Mouse (Mus musculus) lung, postnatal 0 days (tissue): Measurements from ENCODE around the gene Apobec4. TPM values are rescaled to one million over a fixed set of nuclear protein-coding genes. Genes with fewer than 3 reads are reported as not detected.

Experiments
- ATAC-seq: fragments of 200-750 bp; cut with Nextera tagmentation; 2 replicates; pipeline ENCODE4 v1.8.0; 2017; ENCODE audit warnings: moderate library complexity
- DNase-seq: peaks from one replicate; pipeline ENCODE4 v3.0.0-alpha.2; 2016; ENCODE audit warnings: low spot score
- H3K27ac ChIP-seq: fragments of 300-500 bp; sonication (generic); 2 replicates; pipeline ENCODE4 v1.5.1; 2014; ENCODE audit warnings: antibody characterized with exemption, mild to moderate bottlenecking, low read length, mixed read lengths
- H3K27me3 ChIP-seq: fragments of 300-500 bp; sonication (generic); replicated peaks from 2 replicates; pipeline ENCODE4 v1.6.1; 2014; ENCODE audit warnings: low read length, mixed read lengths; ENCODE audit not compliant: insufficient read depth
- H3K36me3 ChIP-seq: fragments of 300-500 bp; sonication (generic); 2 replicates; pipeline ENCODE4 v1.6.1; 2014; ENCODE audit warnings: low read length, mixed read lengths; ENCODE audit not compliant: insufficient read depth
- H3K4me1 ChIP-seq: fragments of 300-500 bp; sonication (generic); 2 replicates; pipeline ENCODE4 v1.6.1; 2014; ENCODE audit warnings: antibody characterized with exemption, low read depth, low read length, mixed read lengths; ENCODE audit not compliant: insufficient read depth
- H3K4me2 ChIP-seq: fragments of 300-500 bp; sonication (generic); replicated peaks from 2 replicates; pipeline ENCODE4 v1.6.1; 2014; ENCODE audit warnings: low read depth, mild to moderate bottlenecking, low read length, moderate library complexity, mixed read lengths
- H3K4me3 ChIP-seq: fragments of 300-500 bp; sonication (generic); 2 replicates; pipeline ENCODE4 v1.5.1; 2014; ENCODE audit warnings: low read depth, low read length
- H3K9ac ChIP-seq: fragments of 300-500 bp; sonication (generic); replicated peaks from 2 replicates; pipeline ENCODE4 v1.6.1; 2014; ENCODE audit warnings: low read depth, mild to moderate bottlenecking
- H3K9me3 ChIP-seq: fragments of 300-500 bp; sonication (generic); 2 replicates; pipeline ENCODE4 v1.6.1; 2016; ENCODE audit warnings: low read length, mixed read lengths
- CTCF ChIP-seq: IDR thresholded peaks from 2 replicates; pipeline ENCODE4 v1.5.1; 2016; ENCODE audit warnings: antibody characterized with exemption, mild to moderate bottlenecking
- EP300 ChIP-seq: IDR thresholded peaks from 2 replicates; pipeline ENCODE4 v1.6.1; 2016; ENCODE audit warnings: antibody characterized with exemption, mild to moderate bottlenecking, control low read depth
- WGBS: fragments of 180-500 bp; shearing (Covaris S2); extraction: QIAGEN DNeasy Blood & Tissue Kit; methylation state at CpG from one replicate; pipeline ENCODE4 v1.1.7; 2014; 5-methylcytosine and 5-hydroxymethylcytosine counted together
- polyA plus RNA-seq: library from polyadenylated mRNA; unstranded; fragments of >200 nt; fragmentation: Nextera tagmentation; extraction: Ambion mirVana; gene quantifications from 2 replicates; pipeline ENCODE4 v1.2.1, GENCODE M21; 2015

Apobec4 gene
- polyA plus RNA-seq, 1 experiment from 2014 or later = 0.74 TPM

DNA sequence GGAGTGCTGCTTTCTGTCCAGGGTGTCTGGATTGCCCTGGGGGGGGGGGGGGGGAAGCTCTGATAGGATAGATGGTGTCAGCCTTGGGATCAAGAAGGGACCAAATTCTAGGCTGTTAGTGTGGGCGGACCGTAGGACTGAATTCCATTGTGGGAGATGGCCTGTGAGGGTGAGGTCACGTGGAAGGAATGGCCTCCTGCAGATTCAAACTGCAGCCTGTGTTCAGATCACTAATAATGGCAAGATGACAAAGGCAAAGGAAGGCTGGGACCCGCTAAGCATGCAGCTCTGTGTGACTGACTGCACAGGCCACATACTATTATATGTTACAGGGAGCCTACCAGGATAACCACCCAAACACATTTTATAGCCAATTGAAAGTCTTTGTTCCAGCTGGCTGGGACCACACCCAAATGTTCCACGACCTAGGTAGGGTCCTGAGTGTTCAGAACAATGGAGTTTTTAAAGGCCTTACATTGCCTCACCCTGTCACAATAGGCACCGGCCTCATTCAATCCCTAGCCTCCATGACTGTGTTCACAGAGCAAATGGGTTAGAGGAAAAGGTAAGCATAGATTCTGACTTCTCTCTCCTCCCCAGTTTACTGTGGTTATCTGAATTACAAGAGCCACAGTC is 43.3 kb downstream of the Apobec4 start:
- 71% methylated on average over 6 of the region's 6 CpGs for WGBS
- TF ChIP-seq CTCF = no peak
- TF ChIP-seq EP300 = no peak; the same call in 1 of the 2 replicates
- no peak for ATAC-seq

DNA sequence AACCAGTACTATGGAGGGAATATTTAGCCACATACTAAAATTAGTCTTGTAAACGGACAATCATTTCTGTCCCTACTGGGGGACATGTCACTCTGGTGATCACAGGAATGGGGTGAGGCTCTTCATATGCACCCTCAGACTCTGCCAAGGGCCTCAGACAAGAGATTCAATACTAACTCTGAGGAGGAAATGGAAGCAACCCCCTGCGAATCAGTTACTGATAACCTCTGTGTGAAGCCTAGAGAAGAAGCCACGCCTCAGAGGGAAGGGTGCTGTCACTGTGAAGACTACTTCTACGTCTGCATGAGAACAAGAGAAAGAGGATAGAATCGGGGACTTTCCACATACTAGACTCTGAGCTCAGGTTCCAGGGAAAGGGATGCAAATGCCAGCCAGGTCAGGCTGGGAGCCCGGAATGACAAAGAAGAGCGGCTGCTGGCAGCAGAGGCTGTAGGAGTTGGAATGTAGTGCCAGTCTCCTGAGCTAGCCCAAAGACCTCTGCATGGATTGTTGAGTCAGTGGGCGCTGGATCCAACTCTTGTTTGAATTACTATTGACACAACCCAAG is 45.4 kb downstream of the Apobec4 start:
- Histone ChIP-seq H3K36me3 (no peaks in the 10 kb centered on the region), H3K4me3 (no peak overlapping the region), H3K9ac (no peak overlapping the region), H3K27me3 (no peaks in the 10 kb centered on the region), H3K4me1 (no peaks in the 10 kb centered on the region; the same call in 1 of the 2 replicates), H3K27ac (no peak overlapping the region), H3K9me3 (no peaks in the 10 kb centered on the region), H3K4me2 (no peak overlapping the region)
- WGBS = 51% methylated on average over 8 of the region's 8 CpGs
- ATAC-seq (no peak), DNase-seq (no peak)
- no peak for TF ChIP-seq CTCF
- TF ChIP-seq EP300 = no peak

More for the DNA sequence above, 43.3 kb downstream of the Apobec4 start:
- H3K9me3 ChIP-seq = no peaks in the 10 kb centered on the region
- H3K9ac ChIP-seq = no peak overlapping the region
- H3K4me3 ChIP-seq = no peak overlapping the region
- H3K27me3 ChIP-seq = no peaks in the 10 kb centered on the region
- no peak overlapping the region for H3K4me2 ChIP-seq
- no peaks in the 10 kb centered on the region for H3K36me3 ChIP-seq
- H3K4me1 ChIP-seq = no peaks in the 10 kb centered on the region; the same call in 1 of the 2 replicates
- DNase-seq = peak; percentile 17
- no peak overlapping the region for H3K27ac ChIP-seq

DNA sequence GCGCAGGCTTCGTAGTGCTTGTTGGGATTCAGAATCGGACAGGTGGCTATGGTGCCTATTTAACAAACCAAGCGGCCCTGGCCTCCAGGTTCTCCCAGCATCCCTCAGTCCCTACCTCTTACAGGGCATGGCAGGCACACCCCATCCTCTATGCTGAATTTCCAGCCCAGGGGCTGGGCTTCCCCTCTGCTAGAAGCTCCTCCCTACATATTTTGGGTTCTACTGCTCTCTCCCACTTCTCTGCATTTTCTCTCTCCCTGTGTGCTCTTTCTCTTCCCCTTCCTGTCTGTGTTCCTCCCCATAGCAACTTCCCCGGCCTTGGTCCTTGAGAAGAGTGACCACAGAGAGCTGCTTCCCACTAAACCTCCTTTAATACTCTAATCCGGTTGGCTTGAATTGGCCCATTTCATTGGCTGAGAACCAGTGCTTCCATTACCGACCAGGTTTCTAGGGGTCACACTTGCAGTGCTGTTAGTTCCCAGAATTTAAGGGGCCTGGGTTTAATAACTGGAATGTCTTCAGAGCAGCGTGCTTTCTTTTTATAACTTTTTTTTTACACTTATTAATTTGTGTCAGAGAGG is 46.4 kb downstream of the Apobec4 start:
- ATAC-seq (no peak), DNase-seq (no peak)
- Histone ChIP-seq H3K4me3 (no peak overlapping the region), H3K4me2 (no peak overlapping the region), H3K27me3 (no peaks in the 10 kb centered on the region), H3K36me3 (no peaks in the 10 kb centered on the region), H3K9ac (no peak overlapping the region), H3K9me3 (no peaks in the 10 kb centered on the region), H3K27ac (no peak overlapping the region), H3K4me1 (no peaks in the 10 kb centered on the region; the same call in 1 of the 2 replicates)
- TF ChIP-seq CTCF = no peak
- no peak for TF ChIP-seq EP300
- WGBS = 79% methylated on average over 8 of the region's 8 CpGs

DNA sequence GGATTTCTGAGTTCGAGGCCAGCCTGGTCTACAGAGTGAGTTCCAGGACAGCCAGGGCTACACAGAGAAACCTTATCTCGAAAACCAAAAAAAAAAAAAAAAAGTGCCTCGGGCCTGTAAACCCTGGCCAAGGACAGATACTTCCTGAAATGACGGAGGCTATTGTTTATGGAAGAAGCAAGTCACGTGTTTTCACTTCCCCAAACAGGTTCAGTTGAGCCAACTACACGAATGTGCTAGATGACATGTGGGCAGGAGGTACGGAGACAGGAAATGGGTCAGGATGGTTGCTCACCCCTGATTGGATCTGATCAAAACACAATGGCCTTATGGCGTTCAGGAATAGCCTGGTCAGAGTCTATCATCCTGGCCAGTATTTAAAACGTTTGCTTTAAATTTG is 47.8 kb downstream of the Apobec4 start:
- WGBS = 46% methylated on average over 9 of the region's 9 CpGs
- TF ChIP-seq EP300 (peak; percentile 80), CTCF (no peak)
- no peaks in the 10 kb centered on the region; the same call in 1 of the 2 replicates for H3K4me1 ChIP-seq
- 0 out of 2 replicates have a peak overlapping the region, but pooled peaks have one; percentile 27 for H3K27ac ChIP-seq
- no peaks in the 10 kb centered on the region for H3K36me3 ChIP-seq
- DNase-seq = peak; percentile 87
- no peaks in the 10 kb centered on the region for H3K27me3 ChIP-seq
- H3K9ac ChIP-seq = no peak overlapping the region
- H3K9me3 ChIP-seq = no peaks in the 10 kb centered on the region
- no peak overlapping the region for H3K4me2 ChIP-seq
- no peak overlapping the region for H3K4me3 ChIP-seq
- ATAC-seq = peak; percentile 84

DNA sequence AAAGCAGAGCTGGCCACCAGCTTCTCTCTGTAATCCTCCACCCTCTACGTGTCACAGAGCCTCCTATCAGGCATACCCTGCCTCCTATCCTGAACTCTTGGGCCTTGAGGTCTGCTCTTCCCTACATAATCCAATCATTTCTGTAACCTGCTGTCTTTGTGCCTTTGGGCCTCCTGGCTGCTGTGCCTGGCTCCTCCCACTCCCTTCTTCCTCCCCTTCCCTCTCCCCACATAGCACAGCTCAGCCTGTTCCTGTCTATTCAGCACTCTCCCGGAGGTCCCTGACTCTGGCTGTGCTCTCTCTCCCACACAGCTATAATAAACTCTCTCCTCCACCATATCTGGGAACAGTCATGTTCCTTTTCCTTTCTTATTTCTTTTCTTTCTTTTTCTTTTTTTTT is 49.5 kb downstream of the Apobec4 start, which contains the start of gene Ncf2:
Gene Ncf2 (plus strand): TSS at position 298 of the 400 bp plus-strand sequence.
- ATAC-seq = peak; percentile 70
- DNase-seq = peak; percentile 66
- H3K9ac ChIP-seq = no peak within 1 kb of the TSS

DNA sequence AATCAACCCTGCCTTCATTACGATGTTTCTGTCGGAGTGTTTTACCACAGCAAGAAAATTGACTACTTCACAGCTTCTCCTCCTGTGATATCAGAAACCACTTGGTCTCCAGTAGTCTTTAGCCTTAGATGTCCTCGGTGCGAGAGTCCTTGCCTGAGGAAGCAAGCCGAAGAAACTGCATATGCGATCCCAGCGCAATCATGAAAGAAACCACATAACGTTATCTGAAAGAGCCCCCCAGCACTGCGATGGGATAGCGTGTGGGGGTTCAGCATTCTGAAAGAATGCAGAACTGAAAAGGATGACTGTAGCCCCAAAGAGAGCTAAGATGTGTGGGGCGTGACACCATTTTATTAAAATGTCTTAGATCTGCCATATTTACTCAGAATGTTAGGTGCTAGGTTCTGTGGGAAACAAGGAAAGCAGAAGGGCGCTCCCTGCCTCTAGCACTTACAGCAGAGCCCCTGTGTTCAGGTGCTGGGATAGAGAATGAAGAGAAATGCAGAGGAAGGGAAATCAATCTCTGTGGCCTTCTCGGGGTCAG is 50.4 kb downstream of the Apobec4 start:
- ATAC-seq (no peak), DNase-seq (no peak)
- Histone ChIP-seq H3K4me1 (no peaks in the 10 kb centered on the region), H3K27ac (no peak overlapping the region), H3K4me3 (no peak overlapping the region), H3K9me3 (no peaks in the 10 kb centered on the region), H3K36me3 (no peaks in the 10 kb centered on the region), H3K9ac (no peak overlapping the region), H3K4me2 (no peak overlapping the region), H3K27me3 (no peaks in the 10 kb centered on the region)
- 82% methylated on average over 13 of the region's 13 CpGs for WGBS
- TF ChIP-seq EP300 (no peak), CTCF (no peak)

More for the DNA sequence above, 49.5 kb downstream of the Apobec4 start, which contains the start of gene Ncf2:
- no peaks in the 10 kb centered on the region for H3K9me3 ChIP-seq
- TF ChIP-seq CTCF (no peak), EP300 (no peak)
- H3K4me2 ChIP-seq = no peak within 1 kb of the TSS
- no peak within 1 kb of the TSS for H3K27ac ChIP-seq
- no peaks in the 10 kb centered on the region for H3K27me3 ChIP-seq
- no peak within 1 kb of the TSS for H3K4me3 ChIP-seq
- H3K4me1 ChIP-seq = no peaks in the 10 kb centered on the region; the same call in 1 of the 2 replicates
- H3K36me3 ChIP-seq = no peaks in the 10 kb centered on the region
- WGBS = 19% methylated on average over 2 of the region's 2 CpGs
